Mouse (Mus musculus) cerebral cortex, adult 2 months (tissue): ENCODE data around the gene Dmrt3.

ENCODE experiments used
- WGBS: fragments of 180-500 bp; shearing (Covaris S2); methylation state at CpG from one replicate; pipeline ENCODE4 v1.1.7; 2018; 5-methylcytosine and 5-hydroxymethylcytosine counted together

Gene Dmrt3

GRCm38 (mm10) chr19:25622291-25623251 lies 12.5 kb downstream of the Dmrt3 start:
- WGBS = 37% methylated on average over 54 of the region's 54 CpGs

- WGBS = 22% methylated on average over 9 of the region's 9 CpGs
Observed at GRCm38 (mm10) chr19:25628490-25628889, 18.4 kb downstream of the Dmrt3 start.

- 79% methylated on average over 5 of the region's 5 CpGs for WGBS
Observed at GRCm38 (mm10) chr19:25635119-25635518, 25.0 kb downstream of the Dmrt3 start.

- 8% methylated on average over 22 of the region's 22 CpGs for WGBS
Observed at GRCm38 (mm10) chr19:25635622-25636244, 25.6 kb downstream of the Dmrt3 start.

- WGBS = 86% methylated on average over 11 of the region's 11 CpGs
Observed at GRCm38 (mm10) chr19:25638766-25639361, 28.8 kb downstream of the Dmrt3 start.

GRCm38 (mm10) chr19:25641786-25642185 lies 31.7 kb downstream of the Dmrt3 start:
- WGBS = 94% methylated on average over 6 of the region's 6 CpGs

- WGBS = 87% methylated on average over 3 of the region's 3 CpGs
Observed at GRCm38 (mm10) chr19:25647136-25647535, 37.0 kb downstream of the Dmrt3 start.

- 78% methylated on average over 4 of the region's 4 CpGs for WGBS
Observed at GRCm38 (mm10) chr19:25648701-25649100, 38.6 kb downstream of the Dmrt3 start.

- 85% methylated on average over 10 of the region's 10 CpGs for WGBS
Observed at GRCm38 (mm10) chr19:25650474-25650873, 40.4 kb downstream of the Dmrt3 start.

GRCm38 (mm10) chr19:25652560-25652959 lies 42.5 kb downstream of the Dmrt3 start:
- 35% methylated on average over 5 of the region's 5 CpGs for WGBS

- WGBS = 82% methylated on average over 12 of the region's 12 CpGs
Observed at GRCm38 (mm10) chr19:25654034-25654749, 44.1 kb downstream of the Dmrt3 start.

GRCm38 (mm10) chr19:25665486-25666339 lies 55.6 kb downstream of the Dmrt3 start:
- 8% methylated on average over 31 of the region's 31 CpGs for WGBS

- WGBS = 35% methylated on average over 4 of the region's 4 CpGs
Observed at GRCm38 (mm10) chr19:25667836-25668235, 57.7 kb downstream of the Dmrt3 start.

GRCm38 (mm10) chr19:25669593-25670248 lies 59.6 kb downstream of the Dmrt3 start:
- WGBS = 27% methylated on average over 3 of the region's 3 CpGs

GRCm38 (mm10) chr19:25670571-25671285 lies 60.6 kb downstream of the Dmrt3 start:
- WGBS = 7% methylated on average over 17 of the region's 17 CpGs

- 3% methylated on average over 14 of the region's 14 CpGs for WGBS
Observed at GRCm38 (mm10) chr19:25671681-25672080, 61.6 kb downstream of the Dmrt3 start.

- WGBS = 2% methylated on average over 44 of the region's 44 CpGs
Observed at GRCm38 (mm10) chr19:25672101-25672950, 62.2 kb downstream of the Dmrt3 start, which contains the start of gene Dmrt2. Gene Dmrt2 (plus strand): TSS chr19:25672411.
